Mouse (Mus musculus) embryo, embryonic 10.5 days (tissue): Measurements from ENCODE around the gene Casp6.

Experiments used
- DNase-seq: peaks from one replicate; pipeline ENCODE4 v3.0.0-alpha.2; 2015; ENCODE audit warnings: low spot score

Casp6 gene

DNA sequence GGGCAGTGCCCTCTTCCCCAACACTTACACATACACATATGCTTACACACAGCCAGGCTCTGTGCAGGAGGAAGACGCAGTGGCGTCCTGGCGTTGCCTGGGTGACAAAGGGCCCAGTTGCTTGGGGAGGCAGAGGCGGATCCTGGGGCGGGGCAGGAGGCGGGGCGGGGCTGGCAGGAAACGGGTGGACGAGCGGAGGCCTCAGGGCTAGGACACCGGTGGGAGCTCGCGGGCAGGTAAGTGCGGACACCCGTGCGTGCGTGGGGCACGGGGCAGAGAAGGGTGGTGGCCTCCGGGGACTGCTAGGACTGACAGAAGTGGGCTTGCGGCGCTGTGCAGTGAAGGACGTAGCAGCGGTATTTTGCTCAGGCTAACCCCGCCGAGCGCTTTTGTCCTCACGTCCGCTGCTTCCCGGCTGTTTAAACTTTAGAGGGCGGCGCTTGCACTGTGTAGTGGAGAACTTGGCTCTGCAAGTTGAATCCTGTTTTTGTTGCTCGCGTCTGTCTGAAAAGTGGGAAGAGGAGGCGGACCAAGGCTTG lies at the start of gene Casp6:
TSS of gene Casp6 (plus strand) at position 155 of the 539 bp plus-strand sequence.
- peak; percentile 87 for DNase-seq

DNA sequence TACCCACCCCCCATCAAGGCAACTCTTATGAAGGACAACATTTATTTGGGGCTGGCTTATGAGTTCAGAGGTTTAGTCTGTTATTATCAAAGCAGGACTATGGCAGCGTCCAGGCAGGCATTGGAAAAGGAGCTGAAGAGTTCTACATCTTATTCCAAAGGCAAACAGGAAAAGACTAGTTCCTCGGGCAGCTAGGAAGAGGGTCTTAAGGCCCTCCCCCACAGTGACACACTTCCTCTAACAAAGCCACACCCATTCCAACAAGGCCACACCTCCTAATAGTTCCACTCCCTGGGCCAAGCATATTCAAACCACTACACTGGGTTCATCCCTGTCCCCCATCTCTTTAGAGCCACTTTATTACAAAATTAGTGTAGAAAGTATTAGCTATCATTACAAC lies 38.6 kb upstream of the Casp6 start:
- DNase-seq: no peak

GRCm38 (mm10) chr3:129863698-129864097 lies 37.5 kb upstream of the Casp6 start:
- peak; percentile 56 for DNase-seq

DNA sequence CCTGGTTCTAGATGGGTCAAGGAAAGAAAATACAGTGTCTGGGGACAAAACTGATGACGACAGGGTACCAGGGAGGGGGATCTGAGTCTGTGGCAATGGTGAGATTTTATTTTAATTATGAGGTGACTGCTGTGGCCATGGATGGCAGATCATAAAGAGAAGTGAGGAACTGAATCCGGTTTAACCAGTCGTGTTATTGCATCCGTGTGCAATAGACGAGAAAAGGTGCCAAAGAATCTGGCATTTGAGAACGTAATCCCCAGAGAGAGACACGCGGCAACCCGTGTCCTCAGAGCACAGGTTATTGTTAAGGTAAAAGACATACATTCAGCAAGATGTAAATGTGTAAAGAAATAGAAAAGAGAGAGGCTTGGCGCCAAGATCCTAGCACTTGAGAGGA lies 23.9 kb upstream of the Casp6 start:
- DNase-seq: no peak

DNA sequence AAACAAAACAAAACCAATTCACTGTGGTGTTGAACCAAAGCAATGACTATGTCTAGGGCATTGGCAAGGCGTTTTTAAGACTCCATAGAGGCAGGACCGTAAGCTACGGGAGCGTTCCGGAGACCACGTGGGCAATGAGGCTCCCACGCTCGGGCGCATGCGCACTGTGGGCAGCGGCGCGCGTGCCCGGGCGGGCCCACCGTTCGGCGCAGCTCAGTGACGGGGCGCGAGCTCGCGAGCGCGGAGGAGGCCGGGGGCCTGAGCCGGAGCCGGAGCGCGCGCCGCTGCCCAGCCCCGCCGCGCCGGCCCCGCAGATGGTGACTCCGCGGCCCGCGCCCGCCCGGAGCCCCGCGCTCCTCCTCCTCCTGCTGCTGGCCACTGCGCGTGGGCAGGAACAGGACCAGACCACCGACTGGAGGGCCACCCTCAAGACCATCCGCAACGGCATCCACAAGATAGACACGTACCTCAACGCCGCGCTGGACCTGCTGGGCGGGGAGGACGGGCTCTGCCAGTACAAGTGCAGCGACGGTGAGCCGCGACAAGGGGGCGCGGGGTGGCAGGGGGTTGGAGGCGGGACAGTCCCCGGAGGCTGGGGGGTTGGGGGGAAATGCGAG lies 22.7 kb upstream of the Casp6 start, which contains the start of gene Pla2g12a:
TSS of gene Pla2g12a (plus strand) at position 202 of the 617 bp plus-strand sequence.
- DNase-seq: peak; percentile 92

DNA sequence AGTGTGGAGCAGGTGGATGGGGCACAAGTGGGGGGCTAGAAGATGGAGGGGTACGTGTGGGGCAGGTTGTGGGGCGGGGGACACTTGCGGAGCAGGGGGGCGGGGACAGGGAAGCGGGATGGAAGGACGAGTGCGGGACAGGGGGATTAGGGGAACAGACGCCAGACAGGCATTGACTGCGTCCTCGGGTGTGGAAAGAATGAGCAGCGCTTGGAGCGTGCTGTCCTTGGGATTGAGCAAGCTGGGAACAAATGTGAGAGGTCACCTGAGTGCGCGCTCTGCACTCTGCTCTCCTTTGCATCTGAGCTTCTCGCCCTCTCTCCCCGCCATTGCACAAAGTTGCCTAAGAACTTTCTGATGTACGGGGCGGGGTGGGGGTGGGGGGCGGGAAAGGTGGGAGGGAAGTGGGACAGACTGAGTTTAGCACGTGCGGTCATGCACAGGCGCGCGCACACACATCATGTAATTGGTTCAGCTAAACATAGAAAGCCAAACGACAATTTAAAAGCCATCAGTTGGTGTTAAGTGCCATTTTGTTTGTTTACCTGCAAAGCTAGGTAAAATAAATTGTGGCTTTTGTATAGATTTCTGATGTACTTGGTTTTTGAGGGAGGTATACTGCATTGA lies 22.0 kb upstream of the Casp6 start:
- DNase-seq: peak; percentile 56

GRCm38 (mm10) chr3:129879913-129880312 lies 21.3 kb upstream of the Casp6 start:
- DNase-seq: no peak

DNA sequence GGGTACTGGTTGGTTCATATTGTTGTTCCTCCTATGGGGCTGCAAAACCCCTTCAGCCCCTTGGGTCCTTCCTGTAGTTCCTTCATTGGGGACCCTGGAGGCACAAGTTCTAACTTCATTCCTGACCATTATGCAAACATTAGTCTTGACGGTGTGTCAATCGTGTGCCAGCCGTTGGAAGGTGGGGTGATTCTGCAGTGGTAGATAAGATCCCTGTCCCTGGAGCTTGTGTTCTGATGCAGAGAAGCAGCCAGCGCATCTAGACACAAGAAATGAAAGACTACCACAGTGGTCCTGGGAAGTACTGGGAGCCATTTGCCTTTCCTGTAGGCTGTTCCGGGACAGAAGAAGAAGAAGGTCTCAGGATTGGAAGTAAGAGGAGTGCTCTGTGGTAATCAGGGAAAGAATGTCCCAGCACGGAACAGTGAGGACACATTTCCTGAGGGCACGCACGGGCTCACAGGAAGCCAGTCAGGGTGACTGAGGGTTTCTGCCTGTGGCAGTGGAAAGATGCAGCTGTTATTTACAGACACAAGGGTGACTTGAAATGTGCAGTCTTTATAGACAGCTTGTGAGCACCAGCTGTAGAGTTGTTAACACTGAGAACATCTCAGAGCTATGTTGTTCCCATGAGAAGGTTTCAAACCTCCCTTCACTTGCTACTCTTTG lies 20.2 kb upstream of the Casp6 start:
- DNase-seq: no peak

- DNase-seq: no peak
Observed at GRCm38 (mm10) chr3:129885577-129885976, 15.6 kb upstream of the Casp6 start.

DNA sequence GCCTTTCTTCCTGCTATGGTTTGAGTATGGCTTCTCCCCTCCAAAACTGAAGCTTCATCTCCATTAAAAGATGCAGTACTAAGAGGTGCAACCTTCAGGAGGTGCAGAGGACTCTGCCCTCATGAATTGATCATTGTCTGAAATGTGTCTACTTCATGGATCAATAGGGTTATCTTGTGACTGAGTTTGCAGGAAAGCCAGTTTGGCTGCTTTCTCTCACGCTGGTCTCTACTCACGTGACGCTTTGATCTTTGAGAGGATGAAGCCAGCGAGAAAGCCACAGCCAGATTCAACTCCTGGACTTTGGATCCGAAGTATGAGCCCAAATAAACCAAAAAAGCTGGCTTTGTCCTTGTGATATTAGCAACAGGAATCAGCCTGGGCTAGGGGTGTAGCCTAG lies 14.8 kb upstream of the Casp6 start:
- no peak for DNase-seq

GRCm38 (mm10) chr3:129887779-129888517 lies 13.3 kb upstream of the Casp6 start:
- DNase-seq: no peak

DNA sequence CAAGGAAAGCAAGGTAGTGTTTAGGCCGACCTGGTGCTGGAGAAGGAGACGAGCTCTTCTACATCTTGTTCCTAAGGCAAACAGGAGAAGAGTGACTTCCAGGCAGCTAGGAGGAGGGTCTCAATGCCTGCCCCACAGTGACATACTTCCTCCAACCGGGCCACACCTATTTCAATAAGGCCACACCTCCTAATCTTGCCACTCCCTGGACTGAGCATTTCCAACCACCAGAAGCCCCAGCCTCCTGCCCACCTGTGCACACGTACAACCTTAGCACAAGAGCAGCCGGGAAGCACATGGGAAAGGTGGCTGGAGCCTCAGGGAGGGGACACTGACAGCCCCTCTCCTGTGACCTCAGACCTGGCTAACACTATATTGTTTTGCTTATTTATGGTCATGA lies 9.2 kb upstream of the Casp6 start:
- DNase-seq: no peak

- DNase-seq: no peak
Observed at GRCm38 (mm10) chr3:129893143-129893542, 8.1 kb upstream of the Casp6 start.

DNA sequence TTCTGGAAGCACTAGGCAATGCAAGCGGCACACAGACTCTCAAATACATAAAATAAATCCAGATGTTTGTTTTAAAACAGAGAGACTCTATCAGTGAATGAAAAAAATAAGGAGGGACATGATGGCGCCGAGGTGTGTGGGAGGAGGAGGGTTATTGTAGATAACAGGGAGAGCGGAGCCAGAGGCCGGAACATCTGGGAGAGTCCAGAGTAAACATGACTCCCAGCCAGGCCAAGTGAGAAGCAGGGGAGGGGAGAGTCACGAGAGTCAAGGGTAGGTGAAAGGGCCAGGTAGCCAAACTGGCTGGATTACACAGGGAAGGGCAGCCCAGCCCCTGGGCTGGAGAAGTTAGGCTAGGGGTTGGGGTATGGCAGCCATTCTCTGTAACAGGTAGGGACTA lies 4.6 kb upstream of the Casp6 start:
- DNase-seq: no peak

DNA sequence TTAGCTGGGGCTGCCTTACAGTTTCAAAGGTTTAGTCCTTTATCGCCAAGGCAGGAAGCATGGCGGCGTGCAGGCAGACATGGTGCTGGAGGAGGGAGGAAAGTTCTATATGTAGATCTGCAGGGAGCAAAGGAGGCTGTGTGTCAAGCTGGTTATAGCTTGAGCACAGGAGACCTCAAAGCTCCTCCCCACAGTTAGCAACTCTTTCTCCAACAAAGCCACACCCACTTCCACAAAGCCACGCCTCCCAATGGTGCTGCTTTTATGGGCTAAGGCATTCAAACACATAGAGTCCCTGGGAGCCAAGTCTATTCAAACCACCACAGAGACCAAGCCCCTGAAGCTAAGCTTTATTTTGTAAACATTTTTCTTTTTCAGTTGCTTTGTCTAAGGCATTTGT lies 2.3 kb upstream of the Casp6 start:
- DNase-seq: peak; percentile 49

DNA sequence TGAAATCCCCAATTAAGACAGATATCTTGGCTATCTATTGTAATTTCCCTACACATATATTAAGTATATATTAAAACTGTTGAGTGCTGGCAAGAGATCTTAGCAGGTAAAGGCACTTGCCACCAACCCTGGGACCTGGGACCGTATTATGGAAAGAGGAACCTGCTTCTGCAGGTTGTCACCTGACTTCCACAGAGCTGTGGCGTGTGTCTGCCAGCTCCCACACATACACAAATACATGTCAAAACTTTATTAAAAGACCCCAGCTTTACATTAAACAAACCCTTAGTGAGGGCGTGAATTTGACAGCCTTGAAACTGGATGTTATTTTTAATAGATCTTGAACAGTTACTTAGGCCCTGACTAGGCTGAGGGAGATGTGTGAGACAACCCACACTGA lies 2.1 kb downstream of the Casp6 start:
- DNase-seq: no peak

DNA sequence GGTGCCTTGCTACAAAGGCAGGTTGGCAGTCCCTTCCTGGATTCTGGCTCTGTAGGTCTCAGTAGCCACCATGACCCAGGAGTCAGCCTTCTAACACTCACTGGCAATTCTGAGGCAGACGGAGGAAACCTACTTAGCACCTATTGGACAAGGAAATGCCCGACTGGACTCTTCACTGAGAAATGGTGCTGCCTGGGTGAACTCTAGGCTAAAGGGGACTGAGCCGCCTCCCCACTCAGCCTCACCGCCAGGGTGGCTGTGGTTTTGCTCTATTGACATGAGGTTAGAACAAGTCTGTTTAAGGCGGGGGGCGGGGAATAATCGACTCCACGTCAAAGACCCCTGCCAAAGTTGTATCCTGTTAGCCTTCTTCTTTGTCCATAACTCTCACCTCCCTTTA lies 2.6 kb downstream of the Casp6 start:
- no peak for DNase-seq

DNA sequence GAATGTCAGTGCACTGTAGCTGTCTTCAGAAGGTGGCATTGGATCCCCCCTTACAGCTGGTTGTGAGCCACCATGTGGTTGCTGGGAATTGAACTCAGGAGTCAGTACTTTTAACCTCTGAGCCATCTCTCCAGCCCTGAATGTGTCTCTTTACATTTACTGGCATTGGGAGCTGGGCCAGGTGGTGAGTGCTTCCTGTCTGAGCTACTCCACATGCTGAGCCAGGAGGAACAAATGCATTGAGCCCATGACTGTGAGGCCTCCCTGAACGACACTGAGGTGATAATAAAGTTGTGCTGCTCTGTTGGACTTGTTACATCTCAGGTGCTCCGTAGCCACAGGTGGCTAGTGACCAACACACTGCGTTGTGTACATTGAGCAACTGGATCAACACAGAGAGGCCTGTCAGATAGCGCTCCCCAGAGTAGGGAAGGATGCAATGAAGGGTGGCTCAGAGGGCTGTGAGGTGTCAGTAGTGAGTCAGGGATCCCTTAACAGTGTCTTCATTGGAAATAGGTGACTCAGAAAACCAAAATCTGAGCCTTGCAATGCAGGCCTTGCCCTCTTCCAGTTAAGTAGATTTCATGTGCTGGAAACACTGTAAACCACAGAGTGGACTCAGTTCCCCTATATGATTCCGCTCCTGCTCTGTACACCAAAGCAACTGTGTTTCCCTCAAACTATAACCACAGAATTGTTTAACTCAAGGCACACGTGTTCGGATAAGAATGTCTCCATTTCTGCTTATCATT lies 3.3 kb downstream of the Casp6 start:
- DNase-seq: no peak

DNA sequence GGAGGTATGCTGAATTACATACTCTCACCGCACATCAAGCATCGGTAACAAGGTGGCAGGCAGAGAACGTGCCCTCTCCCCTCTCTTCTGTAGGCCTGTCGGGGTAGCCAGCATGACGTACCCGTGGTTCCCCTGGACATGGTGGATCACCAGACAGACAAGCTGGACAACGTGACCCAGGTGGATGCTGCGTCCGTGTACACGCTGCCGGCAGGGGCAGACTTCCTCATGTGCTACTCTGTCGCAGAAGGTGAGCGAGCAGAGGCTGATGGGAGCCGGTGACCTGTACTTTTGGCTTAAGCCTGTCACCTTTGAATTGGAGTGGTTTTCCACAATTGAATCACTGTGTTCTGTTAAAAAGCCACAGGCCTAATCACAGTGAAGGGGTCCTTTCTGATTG lies 10.8 kb downstream of the Casp6 start:
- DNase-seq: no peak

GRCm38 (mm10) chr3:129913241-129913640 lies 12.0 kb downstream of the Casp6 start:
- no peak for DNase-seq

- no peak for DNase-seq
Observed at GRCm38 (mm10) chr3:129917424-129917823, 16.2 kb downstream of the Casp6 start.

- peak; percentile 79 for DNase-seq
Observed at GRCm38 (mm10) chr3:129918434-129918833, 17.2 kb downstream of the Casp6 start.
